Mouse (Mus musculus) induced T-regulatory cell, adult 2 months (primary cell): ENCODE results near the gene Ubox5.
A peak's percentile ranks its signal among the peaks of the same experiment; 100 is the strongest.

Source experiments
- DNase-seq: peaks from one replicate; pipeline ENCODE4 v3.0.0-alpha.2; 2012; ENCODE audit warnings: low read depth

The Ubox5 gene

DNA sequence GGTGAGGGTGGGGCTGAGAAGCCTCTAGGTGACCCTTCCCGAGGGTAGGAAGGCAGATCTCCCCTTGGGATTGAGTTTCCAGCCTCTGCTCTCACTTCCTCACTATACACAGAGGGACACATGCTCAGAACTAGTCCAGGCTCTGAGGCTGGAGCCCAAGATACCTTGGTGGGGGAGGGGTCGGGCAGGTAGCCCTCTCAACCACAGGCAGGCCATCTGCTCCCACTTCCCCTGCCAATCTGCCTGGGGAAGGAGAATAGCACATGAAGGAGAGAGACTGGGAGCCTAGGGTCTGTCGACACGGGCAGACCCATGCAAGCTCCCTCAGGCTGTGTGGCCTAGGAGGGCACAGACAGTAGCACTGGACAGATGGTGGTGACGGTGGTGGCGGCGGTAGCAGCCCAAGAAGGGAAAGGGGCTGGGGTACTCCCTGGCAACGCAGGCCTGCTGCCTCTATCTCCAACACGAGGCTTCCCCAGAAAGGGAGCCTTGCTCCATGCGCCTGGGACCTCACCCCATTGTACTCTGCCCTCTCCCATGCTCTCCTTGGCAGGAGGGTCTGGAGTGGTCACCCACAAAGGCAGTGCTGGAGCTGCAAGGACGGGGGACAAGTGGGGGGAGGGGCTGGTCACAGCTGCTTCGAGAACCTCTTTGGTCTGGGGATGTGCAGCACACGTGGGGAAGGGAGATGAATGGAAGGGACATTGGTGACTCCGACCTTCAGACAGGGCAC lies 4.3 kb upstream of the Ubox5 start:
- DNase-seq = peak; percentile 13

DNA sequence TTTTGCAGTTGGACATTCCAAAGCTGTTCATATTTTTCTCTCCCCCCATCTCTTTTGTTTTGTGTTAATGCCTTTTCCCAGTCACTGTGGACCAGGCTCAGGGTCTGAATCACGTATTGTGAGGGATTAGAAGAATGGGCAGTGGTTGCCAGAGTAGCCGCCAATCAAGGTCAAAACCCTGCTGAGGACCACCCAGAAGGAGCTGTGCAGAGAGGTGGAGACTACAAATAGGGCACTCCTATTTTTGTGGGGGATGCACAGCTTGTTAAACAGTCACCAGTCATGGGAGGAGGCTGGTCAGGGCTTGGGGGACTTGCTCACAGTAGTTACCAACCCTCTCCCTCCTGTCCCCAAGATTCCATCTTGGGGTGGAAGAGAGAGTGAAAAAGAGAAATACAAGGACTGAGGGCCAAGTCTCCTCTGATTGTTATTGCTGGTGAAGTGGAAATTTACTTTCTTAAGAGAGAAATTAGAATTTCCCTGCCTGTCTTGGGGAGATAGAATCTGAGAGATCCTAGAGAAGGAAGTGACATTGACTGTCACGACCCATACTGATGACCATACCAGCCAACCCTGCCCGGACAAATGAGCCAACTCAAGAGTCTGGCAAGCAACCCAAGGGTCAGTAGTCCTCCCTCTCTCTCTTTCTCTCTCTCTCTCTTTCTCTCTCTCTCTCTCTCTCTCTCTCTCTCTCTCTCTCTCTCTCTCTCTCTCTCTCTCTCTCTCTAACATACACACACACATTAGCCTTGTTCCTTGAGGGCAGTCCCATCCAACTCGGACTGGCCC lies 3.2 kb upstream of the Ubox5 start:
- DNase-seq = no peak

DNA sequence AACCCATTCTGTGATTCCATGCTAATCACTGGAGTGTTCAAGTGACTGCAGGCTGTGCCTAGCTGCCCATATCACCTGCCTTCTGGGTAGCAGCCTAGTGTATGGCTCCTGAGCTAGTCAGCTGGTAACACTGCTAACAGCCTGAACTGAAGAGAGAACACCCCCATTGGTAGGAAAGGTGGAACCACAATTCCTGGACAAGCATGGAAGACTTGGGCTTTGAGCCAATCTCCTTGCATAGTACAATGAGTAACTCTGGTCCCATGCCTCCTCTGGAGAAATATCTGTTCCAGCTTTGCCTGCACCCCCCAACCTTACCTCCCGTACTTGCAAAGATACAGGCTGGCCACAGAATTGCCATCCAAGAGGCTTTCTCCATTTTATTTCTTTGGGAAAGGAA lies 2.6 kb upstream of the Ubox5 start:
- no peak for DNase-seq

DNA sequence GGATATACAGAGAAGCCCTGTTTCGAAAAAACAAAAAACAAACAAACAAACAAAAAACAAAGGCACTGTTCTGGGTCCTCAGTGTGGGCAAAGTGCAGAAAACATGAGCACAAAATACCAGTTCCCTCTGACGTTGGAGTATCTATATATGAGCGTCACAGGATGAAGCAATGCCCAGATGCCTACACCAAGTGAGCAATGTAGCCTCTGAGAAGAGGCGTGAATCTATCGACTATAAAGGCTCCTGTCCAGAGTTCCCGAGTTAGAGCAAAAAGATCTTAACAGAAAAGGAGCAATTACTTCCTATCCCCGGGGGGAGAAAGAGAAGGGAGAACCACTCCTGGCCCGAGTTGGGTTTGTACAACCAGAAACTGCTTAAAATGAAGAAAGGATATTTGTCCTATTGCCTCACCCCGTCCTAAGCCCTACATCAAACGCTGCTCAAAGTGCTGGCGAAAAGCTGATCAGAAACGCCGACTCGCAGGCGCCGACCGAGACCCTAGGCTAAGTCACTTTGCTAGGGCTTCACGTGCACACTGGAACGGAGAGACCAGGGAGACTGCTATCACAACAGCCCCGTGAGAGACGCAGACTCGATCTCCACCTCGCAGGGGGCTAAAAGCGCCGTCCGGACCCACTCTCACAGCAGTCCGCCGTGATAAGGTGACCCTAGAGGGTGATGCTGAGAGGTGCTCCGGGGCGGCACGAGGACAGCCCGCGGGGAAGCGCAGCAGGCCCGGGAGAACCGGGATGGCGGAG lies 579 bp downstream of the Ubox5 start:
- peak; percentile 69 for DNase-seq

DNA sequence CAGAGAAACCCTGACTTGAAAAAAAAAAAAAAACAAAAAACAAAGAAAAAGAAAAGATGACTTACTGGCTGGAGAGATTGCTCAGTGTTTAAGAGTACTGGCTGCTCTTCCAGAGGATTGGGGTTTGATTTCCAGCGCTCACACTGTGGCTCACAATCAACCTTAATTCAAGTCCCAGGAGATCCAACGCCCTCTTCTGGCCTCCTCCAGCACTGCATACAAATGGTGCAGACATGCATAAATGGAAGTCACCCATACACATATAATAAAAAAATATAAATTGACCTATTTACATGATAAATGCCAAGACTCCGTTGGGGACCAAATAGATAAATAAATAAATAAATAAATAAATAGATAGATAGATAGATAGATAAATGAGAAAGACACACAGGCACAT lies 1.4 kb downstream of the Ubox5 start:
- peak; percentile 65 for DNase-seq

DNA sequence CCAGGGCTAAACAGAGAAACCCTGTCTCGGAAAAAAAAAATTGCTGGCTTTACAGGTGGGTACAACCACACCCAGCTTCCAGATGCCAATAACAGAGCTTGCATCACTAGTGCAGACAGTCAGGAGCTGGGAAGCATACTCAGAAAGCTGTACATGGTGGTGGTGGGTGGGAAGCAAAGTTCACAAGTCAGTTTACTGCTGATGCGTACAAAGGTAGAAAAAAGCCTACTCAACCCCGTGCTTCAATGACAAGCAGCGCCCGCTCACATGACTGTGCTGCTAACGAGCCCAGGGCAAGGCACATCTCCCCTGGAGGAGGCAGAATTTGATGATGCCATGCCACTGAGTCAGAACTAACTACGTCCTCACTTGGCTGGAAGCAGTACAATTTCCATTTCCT lies 10.9 kb downstream of the Ubox5 start:
- DNase-seq = no peak

DNA sequence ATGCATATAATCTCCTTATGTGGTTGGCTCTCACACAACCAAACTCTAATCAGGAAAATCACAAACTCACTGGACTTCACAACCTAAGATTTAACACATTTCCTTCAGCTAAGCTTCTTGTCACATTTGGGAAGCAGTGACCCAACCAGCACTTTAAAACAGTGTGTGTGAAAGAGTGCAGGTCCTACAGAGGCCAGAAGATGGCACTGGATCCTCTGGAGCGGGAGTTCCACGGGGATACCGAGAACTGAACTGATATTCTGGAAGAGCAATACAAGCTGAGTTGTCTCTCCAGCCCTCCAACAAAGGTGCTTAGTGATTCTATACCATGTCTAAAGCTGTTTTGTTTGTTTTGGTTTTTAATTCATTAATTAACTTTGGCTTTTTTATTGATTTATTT lies 16.7 kb downstream of the Ubox5 start:
- peak; percentile 24 for DNase-seq

DNA sequence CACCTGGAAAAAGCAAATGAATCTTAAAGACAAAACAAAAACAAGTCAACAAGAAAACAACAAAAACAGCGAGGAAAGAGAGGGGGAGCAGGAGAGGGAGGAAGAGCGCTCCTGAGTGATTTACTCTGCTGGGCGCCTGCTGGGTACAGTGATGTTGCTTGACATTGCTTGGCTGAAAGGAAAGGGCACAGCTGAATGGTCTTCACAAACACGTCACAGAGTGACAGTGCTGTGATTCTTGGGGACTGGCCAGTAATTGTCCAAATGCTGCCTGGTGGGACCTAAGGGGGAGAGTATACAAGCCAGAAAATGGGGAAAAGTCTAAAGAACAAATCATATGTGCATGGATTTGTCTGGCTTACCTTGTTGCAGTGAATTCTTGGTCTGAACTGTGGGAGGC lies 27.6 kb downstream of the Ubox5 start:
- DNase-seq = no peak

DNA sequence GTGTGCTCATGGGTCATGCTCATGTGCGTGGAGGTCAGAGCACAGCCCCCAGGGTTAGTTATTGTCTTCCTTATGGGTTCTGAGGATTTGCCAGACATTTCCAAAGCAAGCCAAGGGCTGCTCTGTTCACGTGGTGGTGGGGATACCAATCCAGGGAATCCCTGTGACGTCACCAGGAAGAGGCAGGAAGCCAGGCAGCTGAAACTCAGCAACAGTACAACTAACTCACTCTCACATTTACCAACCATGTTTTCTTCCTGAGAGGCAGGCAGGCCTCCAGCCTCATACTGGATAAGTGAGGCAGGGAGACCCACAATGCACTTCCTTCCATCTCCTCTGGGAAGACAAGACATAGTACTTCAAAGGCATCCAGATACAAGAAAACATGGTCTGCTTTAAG lies 31.4 kb downstream of the Ubox5 start:
- DNase-seq = no peak

DNA sequence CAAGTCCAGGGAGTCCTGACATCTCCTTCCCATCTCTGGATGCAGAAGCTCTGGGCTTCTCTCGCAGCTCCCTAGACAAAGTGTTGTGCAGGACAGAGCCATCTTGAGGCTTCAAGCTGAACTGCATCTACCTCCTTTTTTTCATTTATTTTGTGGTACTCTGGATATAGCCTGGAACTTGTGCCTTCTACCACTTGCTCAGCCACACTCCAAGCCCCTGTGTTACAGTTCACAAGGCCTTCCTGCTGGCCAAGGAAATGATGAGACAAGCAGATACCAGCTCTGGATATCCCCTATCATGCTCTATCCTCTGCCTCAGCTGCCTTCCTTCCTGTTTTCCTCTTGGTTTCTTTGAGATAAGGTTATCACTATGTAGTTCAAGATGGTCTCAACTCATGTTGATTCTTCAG lies 32.2 kb downstream of the Ubox5 start:
- DNase-seq = peak; percentile 36

DNA sequence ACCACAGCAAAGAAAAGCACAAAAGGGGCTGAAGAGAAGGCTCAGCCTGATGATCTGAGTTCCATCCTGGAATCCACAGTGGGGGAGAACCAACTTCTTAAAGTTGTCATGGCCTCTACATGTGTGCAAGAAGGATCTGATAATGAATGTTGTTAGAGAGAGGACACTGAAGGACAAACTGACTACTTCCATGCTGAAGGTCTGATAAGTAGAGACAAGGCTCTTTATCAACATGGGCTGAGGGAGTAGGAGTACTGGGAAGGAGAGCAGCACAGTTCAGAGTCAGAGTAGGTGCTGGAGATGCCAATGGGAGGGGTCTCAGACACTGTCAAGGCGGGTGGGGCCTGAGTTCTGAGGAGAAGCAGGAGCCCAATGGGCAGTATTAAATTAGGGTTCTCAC lies 34.2 kb downstream of the Ubox5 start:
- DNase-seq = no peak

DNA sequence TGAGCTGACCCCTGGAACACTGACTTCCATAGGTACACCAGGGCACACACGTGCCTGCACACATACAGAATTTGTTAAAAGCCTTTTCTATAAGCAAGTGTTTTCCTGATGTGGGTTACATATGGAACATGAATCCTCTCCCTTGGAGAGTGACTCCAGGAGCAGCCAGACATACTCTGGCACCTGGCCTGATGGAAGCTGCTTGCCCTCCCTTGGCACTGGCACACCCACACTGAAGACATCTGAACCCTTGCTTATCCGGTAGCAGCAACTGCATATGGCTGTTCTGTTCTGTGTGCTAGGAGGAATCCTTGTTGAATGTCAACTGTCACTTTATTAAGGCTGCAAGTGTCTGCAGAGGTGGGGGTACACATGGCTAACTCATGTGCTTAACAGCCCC lies 38.8 kb downstream of the Ubox5 start:
- no peak for DNase-seq

DNA sequence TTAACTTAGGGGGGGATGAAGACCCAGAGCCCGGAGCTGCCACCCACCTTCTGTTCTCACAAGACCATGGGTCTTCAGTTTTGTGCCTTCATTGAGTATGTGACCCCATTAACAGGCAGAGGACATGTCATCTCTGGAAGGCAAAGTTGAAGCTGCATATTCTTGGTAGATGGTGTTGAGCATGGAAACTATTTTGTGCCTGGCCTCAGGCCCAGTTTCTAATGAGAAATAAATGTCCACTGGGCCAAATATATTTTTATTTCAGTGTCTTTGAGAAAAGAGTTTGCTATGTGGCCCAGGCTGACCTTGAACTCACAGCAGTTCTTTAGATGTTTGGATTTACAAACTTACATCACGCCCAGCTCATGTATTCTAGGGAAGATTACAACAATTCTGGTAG lies 40.1 kb downstream of the Ubox5 start:
- DNase-seq = no peak

DNA sequence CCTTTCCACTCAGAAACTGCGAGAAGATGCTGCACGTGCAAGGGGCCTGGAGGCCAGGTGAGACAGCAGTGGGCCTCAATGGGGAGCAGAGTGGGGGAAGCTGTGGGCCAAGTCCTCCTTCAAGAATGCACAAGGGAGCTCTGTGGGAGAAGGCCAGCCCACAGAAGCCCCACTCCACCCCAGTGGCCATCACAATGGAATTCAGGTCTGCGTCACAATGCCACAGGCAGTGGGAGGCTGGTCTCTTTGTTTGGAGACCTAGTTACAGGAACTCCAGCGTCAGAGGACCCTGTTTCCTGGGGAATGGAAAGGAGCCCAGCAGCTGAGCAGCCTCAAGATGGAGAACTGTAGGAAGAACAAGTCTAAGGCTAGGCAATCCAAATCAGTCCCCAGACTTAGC lies 40.7 kb downstream of the Ubox5 start:
- no peak for DNase-seq

DNA sequence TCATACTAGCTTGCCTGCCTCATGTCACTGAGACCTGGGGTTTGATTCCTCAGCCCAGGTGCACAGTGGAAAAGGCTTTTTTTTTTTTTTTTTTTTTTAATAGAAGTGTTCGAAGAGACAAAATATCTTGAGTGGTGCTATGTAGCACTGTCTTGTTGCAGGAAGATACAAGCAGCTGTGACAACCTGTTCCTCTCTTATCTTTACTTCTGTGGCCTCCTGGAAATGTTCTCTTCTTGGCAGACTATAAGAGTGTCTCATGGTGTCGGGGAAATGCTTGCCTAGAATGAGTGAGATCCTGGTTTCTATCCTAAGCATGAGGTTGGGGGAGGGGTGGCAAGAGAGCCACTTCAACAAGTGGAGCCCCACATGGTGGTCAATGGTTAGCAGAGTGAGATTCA lies 41.5 kb downstream of the Ubox5 start:
- DNase-seq = no peak

DNA sequence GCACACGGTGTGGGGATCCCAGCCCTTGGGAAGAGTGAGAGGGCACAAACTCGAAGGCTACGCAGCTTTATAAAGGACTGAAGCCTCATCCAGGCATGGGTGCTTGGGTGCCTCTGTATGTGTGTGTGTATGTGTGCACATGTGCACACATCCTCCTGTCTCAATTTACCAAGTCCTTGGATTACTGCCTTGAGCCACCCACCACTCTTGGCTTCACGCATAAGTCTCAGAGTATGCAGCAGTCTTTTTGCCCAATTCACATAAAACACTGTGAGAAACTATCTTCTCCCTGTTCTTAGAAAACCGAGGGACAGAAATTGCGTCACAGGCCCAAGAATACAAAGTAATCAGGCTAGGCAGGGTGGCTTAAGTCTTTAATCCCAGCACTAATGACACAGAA lies 43.8 kb downstream of the Ubox5 start:
- no peak for DNase-seq

DNA sequence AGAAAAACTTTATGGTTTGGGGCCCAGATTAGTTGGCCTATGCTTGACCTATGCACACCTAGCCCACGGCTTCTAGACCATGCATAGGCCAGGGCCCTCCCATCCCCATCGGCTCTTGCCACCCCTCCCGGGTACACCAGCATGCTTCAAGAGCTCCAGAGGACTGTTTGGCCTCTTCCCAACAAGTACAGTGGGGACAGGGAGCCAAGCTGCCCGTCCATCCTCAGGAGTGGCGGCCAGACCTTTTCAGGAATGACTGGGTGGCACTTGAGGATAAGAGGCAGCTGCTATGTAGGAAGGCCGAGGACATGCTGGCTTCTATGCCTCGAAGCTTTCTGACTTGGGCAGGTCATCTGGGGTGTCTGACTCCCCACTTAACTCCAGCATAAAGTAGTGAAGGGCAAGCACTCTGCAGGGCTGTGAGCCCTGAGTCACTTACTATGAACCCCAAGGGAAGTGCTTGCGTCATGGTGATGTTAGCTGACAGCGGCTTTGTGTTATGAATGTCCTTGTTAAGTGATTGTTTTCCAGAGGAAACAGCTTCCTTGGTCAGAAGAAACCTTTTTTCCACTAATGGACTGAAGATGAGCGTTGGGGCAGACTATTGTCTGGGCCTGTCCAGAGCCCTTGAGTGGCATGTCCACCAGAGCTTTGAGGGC lies 45.8 kb downstream of the Ubox5 start:
- no peak for DNase-seq

DNA sequence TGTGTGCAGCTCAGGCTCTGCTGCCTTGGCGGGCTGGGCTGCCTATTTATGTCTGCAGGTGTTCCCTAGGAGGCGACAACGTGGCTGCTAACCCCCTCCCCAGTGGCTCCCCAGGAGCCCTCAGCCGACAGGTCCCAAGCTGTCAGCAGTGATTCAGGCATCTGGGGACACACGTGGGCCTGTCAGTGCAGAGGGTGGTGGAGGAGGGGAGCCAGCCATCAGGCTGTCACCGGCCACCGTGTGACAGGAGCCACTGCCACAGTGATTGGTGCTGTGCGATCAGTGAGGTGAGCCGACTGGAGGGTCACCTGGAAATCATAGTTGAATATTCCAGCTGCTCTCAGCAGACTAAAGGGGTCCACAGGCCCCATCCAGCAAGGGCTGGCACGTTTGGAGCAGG lies 47.3 kb downstream of the Ubox5 start, which contains the start of gene Avp:
Gene Avp (minus strand): TSS at position 3 of the 400 bp plus-strand sequence.
- no peak for DNase-seq

DNA sequence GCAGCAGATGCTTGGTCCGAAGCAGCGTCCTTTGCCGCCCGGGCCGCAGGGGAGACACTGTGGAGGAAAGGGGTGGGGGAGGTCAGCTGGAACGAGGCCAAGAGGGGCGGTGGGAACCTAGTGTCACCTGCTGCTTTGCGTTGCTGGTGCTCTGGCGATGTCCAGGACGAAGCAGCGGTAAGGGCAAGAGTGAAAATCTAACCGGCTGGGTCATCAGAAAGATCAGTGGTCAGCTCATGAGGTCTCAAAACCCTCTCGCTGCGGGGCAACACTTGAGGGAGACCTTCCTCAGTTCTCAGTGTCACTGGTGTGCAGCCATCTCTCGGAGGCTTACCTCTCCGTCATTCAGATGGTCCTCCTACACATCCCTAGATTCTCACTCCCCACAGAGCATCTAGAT lies 48.6 kb downstream of the Ubox5 start:
- no peak for DNase-seq

DNA sequence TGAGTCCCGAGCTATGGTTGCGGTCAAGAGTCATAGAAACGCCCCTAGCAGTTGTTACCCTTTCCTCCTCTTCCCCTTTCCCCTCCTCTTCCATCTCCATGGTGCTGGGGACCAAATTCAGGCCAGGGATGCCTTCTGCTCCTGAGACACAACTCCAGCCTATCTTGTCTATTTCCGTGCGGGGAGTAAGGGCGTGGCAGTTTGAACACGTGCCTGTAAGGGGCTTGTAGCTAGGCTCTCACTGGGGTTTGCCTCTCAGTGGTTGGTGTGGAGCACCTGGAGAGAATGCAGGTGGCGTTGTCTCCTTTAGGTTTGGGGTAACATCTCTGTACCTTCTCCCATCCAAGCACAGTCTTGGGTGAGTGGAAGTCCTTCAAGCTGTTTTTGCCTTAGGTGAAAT lies 50.0 kb downstream of the Ubox5 start:
- DNase-seq = peak; percentile 34

DNA sequence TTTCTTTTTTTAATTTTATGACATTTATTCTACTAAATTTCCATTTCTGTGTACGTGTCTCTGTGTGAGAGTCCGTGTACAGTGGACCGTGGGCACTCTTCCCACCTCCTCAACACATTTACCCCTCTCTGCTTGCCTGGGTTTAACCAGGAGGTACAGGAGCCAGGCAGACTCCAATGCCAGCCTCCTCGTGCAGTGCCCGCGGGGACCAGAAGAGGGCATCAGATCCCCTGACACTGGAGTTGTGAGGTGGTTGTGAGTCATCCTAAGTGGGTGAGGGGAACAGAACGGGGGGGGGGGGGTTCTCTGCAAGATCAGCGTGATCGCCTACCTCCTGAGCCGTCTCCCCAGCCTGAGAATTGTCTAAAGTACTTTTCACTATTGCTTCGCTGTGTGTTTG lies 51.7 kb downstream of the Ubox5 start:
- peak; percentile 78 for DNase-seq

DNA sequence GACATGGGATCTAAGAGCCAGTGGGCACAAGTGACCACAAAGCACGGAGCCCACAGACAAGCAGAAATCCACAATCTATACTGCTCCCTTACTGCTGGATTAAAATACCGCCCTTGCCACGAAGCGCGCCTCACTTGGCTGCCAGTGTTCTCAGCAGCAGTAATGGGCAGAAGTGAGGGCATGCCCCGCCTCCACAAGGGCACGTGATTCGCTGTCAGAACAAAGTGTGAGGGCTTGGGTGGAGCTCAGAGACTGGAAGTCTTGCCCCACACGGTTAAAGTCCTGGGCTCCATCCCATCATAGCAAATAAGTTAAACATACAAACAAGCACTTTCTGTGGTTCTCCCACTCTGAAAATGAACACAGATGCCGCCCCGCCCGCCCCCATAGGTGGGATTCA lies 52.2 kb downstream of the Ubox5 start:
- DNase-seq = peak; percentile 76
